9 mouse cellular contexts compared by ENCODE assay signal in the genomic region with DNA sequence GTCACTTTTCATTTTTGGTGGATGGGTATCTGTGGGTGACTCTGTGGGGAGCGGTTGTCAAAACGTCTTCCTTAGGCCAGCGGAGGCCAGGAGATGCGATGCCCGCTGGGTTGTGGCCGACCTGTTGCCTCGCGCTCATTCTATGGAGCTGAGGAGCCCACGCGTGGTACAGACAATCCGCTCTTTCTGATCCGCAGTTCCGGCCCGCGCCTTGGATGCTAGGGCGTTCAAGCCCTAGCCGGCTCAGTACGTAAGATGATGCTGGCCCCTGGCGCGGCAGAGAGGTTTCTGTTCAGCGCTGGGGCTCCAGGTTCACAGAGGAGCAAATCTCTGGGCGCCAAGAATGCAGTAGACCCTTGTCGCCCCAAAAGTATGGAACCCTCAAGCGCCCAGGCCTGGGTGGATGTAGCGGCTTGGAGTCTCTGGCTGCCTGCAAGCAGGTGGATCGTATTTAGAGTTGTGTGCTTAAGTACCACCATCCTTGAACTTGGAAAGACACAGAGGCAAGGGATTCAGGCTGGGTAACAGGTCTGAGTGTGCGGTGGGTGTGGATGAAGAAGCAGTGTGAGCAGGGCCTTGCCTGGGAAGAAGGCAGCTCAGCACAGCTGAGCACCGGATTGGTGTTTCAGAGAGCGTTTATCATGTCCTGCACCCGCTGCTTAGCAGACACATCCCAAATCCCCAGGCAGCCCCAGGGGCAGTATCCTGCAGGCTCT. TPM values are rescaled to one million over a fixed set of nuclear protein-coding genes. Genes with fewer than 3 reads are reported as not detected.
DNase-seq lines count a peak whose midpoint lies in the region; ATAC-seq and TF ChIP-seq lines count a peak whose summit lies in the region.
"Had no signal": no experiment of that assay in that cellular context is flagged by ENCODE, and none has a peak within 500 bp of the region (broad histone marks: within the 10 kb centered on the region; RNA-seq: fewer than 3 reads in every experiment).

No protein-coding gene starts in this region.

- H3K9ac ChIP-seq in forebrain, embryonic 13.5 days, result no peak overlapping the region
- H3K9ac ChIP-seq: liver, embryonic 15.5 days had no signal

- WGBS in forebrain, embryonic 13.5 days, result 8% methylated on average over 30 of the region's 30 CpGs
- 5% methylated on average over 30 of the region's 30 CpGs for WGBS in midbrain, embryonic 10.5 days

- H3K36me3 ChIP-seq in C2C12 (ENCODE audit: control insufficient read depth, insufficient read depth), result peaks cover 27% of the 10 kb centered on the region
- no peaks in the 10 kb centered on the region for H3K36me3 ChIP-seq in forebrain, embryonic 13.5 days (ENCODE audit: poor library complexity, severe bottlenecking)
- no peaks in the 10 kb centered on the region for H3K36me3 ChIP-seq in midbrain, embryonic 10.5 days
- H3K36me3 ChIP-seq: liver, embryonic 15.5 days had no signal

- peak; percentile 28 for DNase-seq in gastrocnemius, adult 2 months
- DNase-seq in gastrocnemius, adult 18-20 months (ENCODE audit: low spot score), result no peak
- DNase-seq in midbrain, embryonic 10.5 days (ENCODE audit: low spot score), result peak; percentile 34
- DNase-seq in thymus, postnatal 14 days, result no peak
- DNase-seq in cerebellum, postnatal 36 days, result no peak
- DNase-seq in ovary, adult 18-20 months (ENCODE audit: low spot score), result no peak

- no peaks in the 10 kb centered on the region for H3K27me3 ChIP-seq in C2C12 (ENCODE audit: control insufficient read depth, insufficient read depth, insufficient read length)
- H3K27me3 ChIP-seq in forebrain, embryonic 13.5 days, result peaks cover 71% of the 10 kb centered on the region
- H3K27me3 ChIP-seq in midbrain, embryonic 10.5 days (ENCODE audit: low read depth, poor library complexity, severe bottlenecking), result peaks cover 88% of the 10 kb centered on the region

- peak overlapping the region; percentile 88 for H3ac ChIP-seq in C2C12 (ENCODE audit: control insufficient read depth, insufficient read length, low read depth)

- H3K79me2 ChIP-seq in C2C12 (ENCODE audit: control insufficient read depth, insufficient read depth), result peaks cover 85% of the 10 kb centered on the region

- TF ChIP-seq CTCF in gastrocnemius, adult 2 months (IDR thresholded peaks at IDR 0.05), result no peak
- TF ChIP-seq CTCF in C2C12 (IDR thresholded peaks at IDR 0.05; ENCODE audit: control insufficient read depth, insufficient read depth, insufficient read length), result no peak

- peak overlapping the region; percentile 74 for H3K4me3 ChIP-seq in gastrocnemius, adult 2 months
- H3K4me3 ChIP-seq in C2C12 (ENCODE audit: insufficient read depth, poor library complexity, severe bottlenecking), result peak overlapping the region; percentile 81
- peak overlapping the region; percentile 32; the same call in 1 of the 2 replicates for H3K4me3 ChIP-seq in forebrain, embryonic 13.5 days
- H3K4me3 ChIP-seq in midbrain, embryonic 10.5 days, result peak overlapping the region; percentile 64

- intact Hi-C loops in gastrocnemius, adult 2 months (cut with DNase I), result no loop called here

- peaks cover 16% of the 10 kb centered on the region for H3K4me1 ChIP-seq in forebrain, embryonic 13.5 days
- H3K4me1 ChIP-seq in midbrain, embryonic 10.5 days, result peaks cover 31% of the 10 kb centered on the region
- H3K4me1 ChIP-seq: liver, embryonic 15.5 days had no signal

- no peaks in the 10 kb centered on the region for H3K9me3 ChIP-seq in forebrain, embryonic 13.5 days (replicated peaks)
- H3K9me3 ChIP-seq in midbrain, embryonic 10.5 days (replicated peaks), result no peaks in the 10 kb centered on the region
- H3K9me3 ChIP-seq: liver, embryonic 15.5 days had no signal

- H3K79me3 ChIP-seq in C2C12 (ENCODE audit: low read depth), result peaks cover 66% of the 10 kb centered on the region

- peak overlapping the region; percentile 64; the same call in 1 of the 2 replicates for H3K4me2 ChIP-seq in forebrain, embryonic 13.5 days

- ATAC-seq in forebrain, embryonic 13.5 days, result no peak

- H3K27ac ChIP-seq in gastrocnemius, adult 2 months, result peak overlapping the region; percentile 82
- no peak overlapping the region for H3K27ac ChIP-seq in forebrain, embryonic 13.5 days
- no peak overlapping the region for H3K27ac ChIP-seq in midbrain, embryonic 10.5 days (replicated peaks)
- H3K27ac ChIP-seq: liver, embryonic 15.5 days had no signal

TF ChIP-seq in C2C12, 6 proteins besides CTCF, POLR2A, EP300 and RAD21:
- TF ChIP-seq MYOG (IDR thresholded peaks at IDR 0.05; ENCODE audit: control insufficient read depth, extremely low read depth, insufficient read length) (no peak), USF1 (IDR thresholded peaks at IDR 0.05; ENCODE audit: low read depth) (no peak), MAX (IDR thresholded peaks at IDR 0.05) (no peak), CEBPB (IDR thresholded peaks at IDR 0.05; ENCODE audit: low read depth) (no peak), MYOD1 (IDR thresholded peaks at IDR 0.05; ENCODE audit: control insufficient read depth, insufficient read length, low read depth) (no peak), FOSL1 (IDR thresholded peaks at IDR 0.05; ENCODE audit: insufficient read depth, low read length, poor library complexity, severe bottlenecking) (no peak)

RNA-seq across cellular contexts. Expression of gene Twist2, which starts 1.3 kb away (rescaled TPM):
- 1 to 10 TPM in 1 of 2 experiments, under 1 TPM in 1; 0.97 to 3.0 TPM for total RNA-seq in gastrocnemius, adult 2 months (2021)
- total RNA-seq in gastrocnemius, adult 18-20 months (2021), result 1 to 10 TPM in 1 of 2 experiments, under 1 TPM in 1; 0.91 to 1.7 TPM
- polyA plus RNA-seq in C2C12 (2012; fragmentation: generic; extraction: Trizol), result 65.4 TPM
- polyA plus RNA-seq in forebrain, embryonic 13.5 days (2015; fragmentation: Nextera tagmentation; extraction: Ambion mirVana), result 0.31 and 0.39 TPM in 2 replicates
- 9.4 and 12.3 TPM in 2 replicates for polyA plus RNA-seq in midbrain, embryonic 10.5 days (2016; fragmentation: Nextera tagmentation; extraction: Ambion mirVana)

Comparison
In these comparisons a context has a peak if more than half of its experiments do, and no peak if none do; other contexts are left out.
1. DNase-seq: peak in gastrocnemius, adult 2 months (single experiment) and midbrain, embryonic 10.5 days (single experiment); none in gastrocnemius, adult 18-20 months (single experiment), thymus, postnatal 14 days (single experiment), cerebellum, postnatal 36 days (0 of 2) and ovary, adult 18-20 months (single experiment).
2. Peak in every context shown above with its lines, with median percentiles within 50 percentile points of each other: H3K4me3 ChIP-seq.